In the genomic region with DNA sequence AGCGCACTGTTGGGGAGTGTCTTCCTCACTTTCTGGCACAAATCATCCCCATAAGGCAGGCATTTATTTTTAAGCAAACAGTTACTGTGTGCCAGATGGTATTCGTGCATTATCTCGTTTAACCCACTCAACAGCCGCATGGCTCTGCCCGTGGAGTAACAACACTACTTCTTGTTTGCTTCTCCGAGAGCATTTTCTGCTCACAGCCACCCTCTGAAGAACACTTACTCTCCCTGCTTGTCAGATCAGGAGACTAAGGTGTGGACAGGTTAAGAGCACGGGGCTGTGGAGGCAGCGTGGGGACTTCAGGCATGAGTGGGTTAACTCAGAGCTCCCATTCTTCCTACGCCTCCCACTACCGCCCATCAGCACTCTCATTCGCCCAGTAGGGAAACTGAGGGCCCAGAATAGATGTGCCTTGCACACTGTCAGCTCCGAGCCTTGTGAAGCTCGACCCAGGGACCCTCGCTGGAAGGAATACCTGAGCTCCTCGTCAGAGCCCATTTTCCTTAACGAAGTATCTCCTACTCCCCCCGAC, we compare ENCODE assay signal across 8 mouse cellular contexts. TPM values are rescaled to one million over a fixed set of nuclear protein-coding genes. Genes with fewer than 3 reads are reported as not detected.
DNase-seq lines count a peak whose midpoint lies in the region; ATAC-seq and TF ChIP-seq lines count a peak whose summit lies in the region.

No protein-coding gene starts in this region.

- TF ChIP-seq POLR2A in heart, adult 2 months (IDR thresholded peaks at IDR 0.05; ENCODE audit: insufficient read depth, low read depth, low read length): no peak

- ATAC-seq in heart, embryonic 11.5 days (replicated peaks; ENCODE audit: insufficient number of reproducible peaks, low FRiP score, low TSS enrichment): no peak
- ATAC-seq in limb, embryonic 15.5 days (ENCODE audit: insufficient number of reproducible peaks, low FRiP score, low TSS enrichment, low read depth): no peak
- ATAC-seq in megakaryocyte, adult 5-6 weeks (ENCODE audit: poor library complexity, severe bottlenecking): no peak

- peak overlapping the region; percentile 94 for H3K27ac ChIP-seq in heart, adult 2 months
- no peak overlapping the region for H3K27ac ChIP-seq in heart, embryonic 11.5 days (ENCODE audit: low read depth, low read length)
- peak overlapping the region; percentile 4; the same call in 1 of the 2 replicates for H3K27ac ChIP-seq in limb, embryonic 15.5 days

- no peaks in the 10 kb centered on the region for H3K27me3 ChIP-seq in heart, adult 2 months (ENCODE audit: control insufficient read depth, insufficient read depth, low read length)
- H3K27me3 ChIP-seq in heart, embryonic 11.5 days (ENCODE audit: control insufficient read depth, insufficient read depth, low read length): no peaks in the 10 kb centered on the region
- H3K27me3 ChIP-seq in limb, embryonic 15.5 days: no peaks in the 10 kb centered on the region

- H3K4me2 ChIP-seq in heart, embryonic 11.5 days: no peak overlapping the region; the same call in 1 of the 2 replicates
- H3K4me2 ChIP-seq in limb, embryonic 15.5 days: 0 out of 2 replicates have a peak overlapping the region, but pooled peaks have one; percentile 12

- no peak for TF ChIP-seq EP300 in heart, adult 2 months (IDR thresholded peaks at IDR 0.05; ENCODE audit: insufficient read depth, low read depth, low read length)

- no peak for DNase-seq in heart, adult 2 months
- peak; percentile 73 to 77 for DNase-seq in right cerebral cortex, adult 2 months (ENCODE audit: low spot score in 2 of 2)
- DNase-seq in right cerebral cortex, postnatal 14 days: no peak
- DNase-seq in c-Kit-positive CD71-positive TER-119-positive erythroid progenitor cells, embryonic 14.5 days (ENCODE audit: low spot score): no peak
- DNase-seq in gastrocnemius, postnatal 14 days: no peak

- intact Hi-C loops in heart, adult 2 months (cut with DNase I): no loop called here
- intact Hi-C loops in gastrocnemius, postnatal 14 days (cut with DNase I; ENCODE audit: low total_unique reads): no loop called here

- 56% methylated on average over 17 of the region's 17 CpGs for WGBS in heart, adult 2 months
- WGBS in heart, embryonic 11.5 days (ENCODE audit: insufficient replicate concordance): 51% methylated on average over 17 of the region's 17 CpGs
- 64% methylated on average over 17 of the region's 17 CpGs for WGBS in limb, embryonic 15.5 days

- H3K4me3 ChIP-seq in heart, adult 2 months: no peak overlapping the region
- no peak overlapping the region for H3K4me3 ChIP-seq in heart, embryonic 11.5 days (ENCODE audit: low read depth, low read length)
- peak overlapping the region; percentile 12; the same call in 1 of the 2 replicates for H3K4me3 ChIP-seq in limb, embryonic 15.5 days

- peaks cover 6% of the 10 kb centered on the region; the same call in 1 of the 2 replicates for H3K36me3 ChIP-seq in heart, adult 2 months (ENCODE audit: control insufficient read depth, insufficient read depth, low read length)
- peaks cover 17% of the 10 kb centered on the region for H3K36me3 ChIP-seq in heart, embryonic 11.5 days (ENCODE audit: control insufficient read depth, insufficient read depth, low read length)
- H3K36me3 ChIP-seq in limb, embryonic 15.5 days: peaks cover 46% of the 10 kb centered on the region

- no peaks in the 10 kb centered on the region; the same call in 1 of the 2 replicates for H3K79me2 ChIP-seq in heart, adult 2 months (replicated peaks; ENCODE audit: control insufficient read depth, insufficient read depth, low read length)

- no peak for TF ChIP-seq CTCF in heart, adult 2 months (IDR thresholded peaks at IDR 0.05)

- no peaks in the 10 kb centered on the region for H3K9me3 ChIP-seq in heart, embryonic 11.5 days (replicated peaks; ENCODE audit: control insufficient read depth, low read length)
- no peaks in the 10 kb centered on the region for H3K9me3 ChIP-seq in limb, embryonic 15.5 days

- H3K4me1 ChIP-seq in heart, adult 2 months (ENCODE audit: control insufficient read depth, insufficient read depth, low read length): peaks cover 8% of the 10 kb centered on the region
- H3K4me1 ChIP-seq in heart, embryonic 11.5 days (ENCODE audit: control insufficient read depth, insufficient read depth, low read length): peaks cover 27% of the 10 kb centered on the region
- peaks cover 36% of the 10 kb centered on the region for H3K4me1 ChIP-seq in limb, embryonic 15.5 days

- H3K9ac ChIP-seq in heart, adult 2 months (ENCODE audit: low read depth, low read length): no peak overlapping the region; the same call in 1 of the 2 replicates
- H3K9ac ChIP-seq in heart, embryonic 11.5 days (ENCODE audit: low read depth, low read length): no peak overlapping the region
- no peak overlapping the region for H3K9ac ChIP-seq in limb, embryonic 15.5 days

RNA-seq across cellular contexts. Expression of a gene that starts 3.1 kb away (rescaled TPM):
- total RNA-seq in heart, adult 2 months (2021): 10 to 100 TPM; 45.9 to 53.1 TPM
- 111 and 120 TPM in 2 replicates for polyA plus RNA-seq in heart, adult 2 months (2012; rRNA removed)
- polyA plus RNA-seq in heart, embryonic 11.5 days (2014; fragmentation: Nextera tagmentation; extraction: Ambion mirVana): 48.2 and 52.1 TPM in 2 replicates
- polyA plus RNA-seq in limb, embryonic 15.5 days (2015; fragmentation: Nextera tagmentation; extraction: Ambion mirVana): 65.2 and 68.3 TPM in 2 replicates
- total RNA-seq in megakaryocyte, adult 5-6 weeks (2015): 173 and 177 TPM in 2 replicates
- total RNA-seq in megakaryocyte, adult 5-6 weeks (2017): 88.3 and 91.1 TPM in 2 replicates
- total RNA-seq in gastrocnemius, postnatal 14 days (2021): 10 to 100 TPM; 35.0 to 40.0 TPM

RNA-seq across cellular contexts. Expression of a gene that starts 3.6 kb away (rescaled TPM):
- total RNA-seq in heart, adult 2 months (2021): 1 to 10 TPM; 1.3 TPM
- polyA plus RNA-seq in heart, adult 2 months (2012; rRNA removed): 4.3 and 75.7 TPM in 2 replicates
- 0.92 and 1.4 TPM in 2 replicates for polyA plus RNA-seq in heart, embryonic 11.5 days (2014; fragmentation: Nextera tagmentation; extraction: Ambion mirVana)
- polyA plus RNA-seq in limb, embryonic 15.5 days (2015; fragmentation: Nextera tagmentation; extraction: Ambion mirVana): 16.8 and 17.7 TPM in 2 replicates
- total RNA-seq in megakaryocyte, adult 5-6 weeks (2015): 26.8 and 37.3 TPM in 2 replicates
- 57.9 and 71.4 TPM in 2 replicates for total RNA-seq in megakaryocyte, adult 5-6 weeks (2017)
- 1 to 10 TPM in 1 of 2 experiments, under 1 TPM in 1; 0.92 to 1.8 TPM for total RNA-seq in gastrocnemius, postnatal 14 days (2021)

RNA-seq across cellular contexts. Expression of a gene that starts 14.2 kb away (rescaled TPM):
- total RNA-seq in heart, adult 2 months (2021): 10 to 100 TPM; 60.2 to 89.9 TPM
- polyA plus RNA-seq in heart, adult 2 months (2012; rRNA removed): 115 and 144 TPM in 2 replicates
- 79.6 and 84.9 TPM in 2 replicates for polyA plus RNA-seq in heart, embryonic 11.5 days (2014; fragmentation: Nextera tagmentation; extraction: Ambion mirVana)
- 117 and 122 TPM in 2 replicates for polyA plus RNA-seq in limb, embryonic 15.5 days (2015; fragmentation: Nextera tagmentation; extraction: Ambion mirVana)
- 196 and 200 TPM in 2 replicates for total RNA-seq in megakaryocyte, adult 5-6 weeks (2015)
- 91.7 and 117 TPM in 2 replicates for total RNA-seq in megakaryocyte, adult 5-6 weeks (2017)
- total RNA-seq in gastrocnemius, postnatal 14 days (2021): 10 to 100 TPM; 52.4 to 64.9 TPM

RNA-seq across cellular contexts. Expression of a gene that starts 18.7 kb away (rescaled TPM):
- under 1 TPM; 0.44 to 0.66 TPM for total RNA-seq in heart, adult 2 months (2021)
- 2.3 and 2.9 TPM in 2 replicates for polyA plus RNA-seq in heart, adult 2 months (2012; rRNA removed)
- polyA plus RNA-seq in heart, embryonic 11.5 days (2014; fragmentation: Nextera tagmentation; extraction: Ambion mirVana): 0.31 and 0.45 TPM in 2 replicates
- polyA plus RNA-seq in limb, embryonic 15.5 days (2015; fragmentation: Nextera tagmentation; extraction: Ambion mirVana): 0.37 and 0.46 TPM in 2 replicates
- total RNA-seq in megakaryocyte, adult 5-6 weeks (2015): 0.68 and 1.0 TPM in 2 replicates
- 0.98 and 0.99 TPM in 2 replicates for total RNA-seq in megakaryocyte, adult 5-6 weeks (2017)
- under 1 TPM; 0.31 to 0.55 TPM for total RNA-seq in gastrocnemius, postnatal 14 days (2021)

RNA-seq across cellular contexts. Expression of a gene that starts 29.8 kb away (rescaled TPM):
- 10 to 100 TPM; 31.8 to 31.9 TPM for total RNA-seq in heart, adult 2 months (2021)
- polyA plus RNA-seq in heart, adult 2 months (2012; rRNA removed): 65.6 and 99.5 TPM in 2 replicates
- polyA plus RNA-seq in heart, embryonic 11.5 days (2014; fragmentation: Nextera tagmentation; extraction: Ambion mirVana): 204 and 213 TPM in 2 replicates
- 212 and 227 TPM in 2 replicates for polyA plus RNA-seq in limb, embryonic 15.5 days (2015; fragmentation: Nextera tagmentation; extraction: Ambion mirVana)
- 186 and 196 TPM in 2 replicates for total RNA-seq in megakaryocyte, adult 5-6 weeks (2015)
- total RNA-seq in megakaryocyte, adult 5-6 weeks (2017): 139 and 154 TPM in 2 replicates
- total RNA-seq in gastrocnemius, postnatal 14 days (2021): 10 to 100 TPM; 28.0 to 33.6 TPM

Comparison
In these comparisons a context has a peak if more than half of its experiments do, and no peak if none do; other contexts are left out.
1. DNase-seq: peak in right cerebral cortex, adult 2 months (2 of 2); none in heart, adult 2 months (0 of 2), right cerebral cortex, postnatal 14 days (single experiment), c-Kit-positive CD71-positive TER-119-positive erythroid progenitor cells, embryonic 14.5 days (single experiment) and gastrocnemius, postnatal 14 days (single experiment).
2. RNA of a gene that starts 3.6 kb away (total RNA-seq): 26.8 to 71.4 TPM in megakaryocyte, adult 5-6 weeks; 0.92 to 1.8 TPM in gastrocnemius, postnatal 14 days and 1.3 TPM in heart, adult 2 months; every median in the first group is over 4 times any median in the second.